Mouse (Mus musculus) liver, adult 2 months (tissue): ENCODE measurements at regions not wholly inside any gene's neighbourhood (a gene's known extent, or its start where the extent isn't known, plus 50 kb on each side); places are given as distances from the start of the nearest gene placed in this dataset.

ENCODE experiments used
- DNase-seq: peaks from one replicate; pipeline ENCODE4 v3.0.0-alpha.2; 2011; ENCODE audit warnings: low read depth, low spot score; ENCODE audit errors: extremely low read depth
- H3K27ac ChIP-seq: fragments of 200-500 bp; replicated peaks from 2 replicates; pipeline ENCODE4 v1.5.1; 2012; ENCODE audit warnings: low read depth, mild to moderate bottlenecking, control low read depth, inconsistent platforms, low read length; ENCODE audit not compliant: insufficient read depth
- H3K27me3 ChIP-seq: fragments of 200-500 bp; 2 replicates; pipeline ENCODE4 v1.6.1; 2012; ENCODE audit warnings: mild to moderate bottlenecking, moderate library complexity, low read length, inconsistent platforms; ENCODE audit not compliant: control insufficient read depth, insufficient read depth
- H3K36me3 ChIP-seq: fragments of 200-500 bp; 2 replicates; pipeline ENCODE4 v1.6.1; 2012; ENCODE audit warnings: low read length, inconsistent platforms; ENCODE audit not compliant: control insufficient read depth, insufficient read depth
- H3K4me1 ChIP-seq: fragments of 200-500 bp; 2 replicates; pipeline ENCODE4 v1.6.1; 2011; ENCODE audit warnings: low read length; ENCODE audit not compliant: control insufficient read depth, insufficient read depth
- H3K4me3 ChIP-seq: fragments of 200-500 bp; 2 replicates; pipeline ENCODE4 v1.5.1; 2011; ENCODE audit warnings: low read depth, mild to moderate bottlenecking, control low read depth, low read length, moderate library complexity; ENCODE audit not compliant: insufficient read depth
- H3K79me2 ChIP-seq: fragments of 200-500 bp; 2 replicates; pipeline ENCODE4 v1.6.1; 2012; ENCODE audit warnings: inconsistent platforms, mild to moderate bottlenecking, low read length, moderate library complexity; ENCODE audit not compliant: control insufficient read depth, insufficient read depth
- H3K9ac ChIP-seq: fragments of 200-500 bp; 2 replicates; pipeline ENCODE4 v1.6.1; 2012; ENCODE audit warnings: low read depth, mild to moderate bottlenecking, control low read depth, inconsistent platforms, low read length
- CTCF ChIP-seq: fragments of 200-500 bp; IDR thresholded peaks from 2 replicates; pipeline ENCODE4 v1.5.1; 2011; ENCODE audit warnings: low read depth, low read length, control low read depth
- POLR2A ChIP-seq: fragments of 200-500 bp; IDR thresholded peaks from 2 replicates; pipeline ENCODE4 v1.6.1; 2011; ENCODE audit warnings: low read length, control low read depth; ENCODE audit not compliant: insufficient read depth; ENCODE audit errors: extremely low read depth
- WGBS: fragments of 180-500 bp; shearing (Covaris S2); methylation state at CpG from one replicate; pipeline ENCODE4 v1.1.7; 2018; 5-methylcytosine and 5-hydroxymethylcytosine counted together

- no peak for DNase-seq
- Histone ChIP-seq H3K4me1 (no peaks in the 10 kb centered on the region), H3K36me3 (no peaks in the 10 kb centered on the region), H3K27ac (no peak overlapping the region), H3K27me3 (no peaks in the 10 kb centered on the region), H3K9ac (no peak overlapping the region), H3K4me3 (no peak overlapping the region), H3K79me2 (no peaks in the 10 kb centered on the region)
- TF ChIP-seq POLR2A (no peak), CTCF (no peak)
Measured at GRCm38 (mm10) chr7:125191313-125191712, 253.2 kb upstream of the Kdm8 start.

- H3K27ac ChIP-seq = no peak overlapping the region
- 69% methylated on average over 6 of the region's 6 CpGs for WGBS
- no peak overlapping the region for H3K9ac ChIP-seq
- no peaks in the 10 kb centered on the region for H3K27me3 ChIP-seq
- no peak overlapping the region for H3K4me3 ChIP-seq
- H3K36me3 ChIP-seq = no peaks in the 10 kb centered on the region
- no peaks in the 10 kb centered on the region for H3K79me2 ChIP-seq
- no peak for DNase-seq
- TF ChIP-seq POLR2A (no peak), CTCF (no peak)
- H3K4me1 ChIP-seq = no peaks in the 10 kb centered on the region
Measured at GRCm38 (mm10) chr7:125211346-125211973, 233.0 kb upstream of the Kdm8 start.

- Histone ChIP-seq H3K4me1 (no peaks in the 10 kb centered on the region), H3K9ac (no peak overlapping the region), H3K36me3 (no peaks in the 10 kb centered on the region), H3K27ac (no peak overlapping the region), H3K79me2 (no peaks in the 10 kb centered on the region), H3K4me3 (no peak overlapping the region), H3K27me3 (no peaks in the 10 kb centered on the region)
- TF ChIP-seq POLR2A (no peak), CTCF (no peak)
- WGBS = 67% methylated on average over 6 of the region's 6 CpGs
- no peak for DNase-seq
Measured at GRCm38 (mm10) chr7:125214036-125214435, 230.4 kb upstream of the Kdm8 start.

GRCm38 (mm10) chr7:125217630-125218029, 226.8 kb upstream of the Kdm8 start:
- Histone ChIP-seq H3K36me3 (no peaks in the 10 kb centered on the region), H3K27me3 (no peaks in the 10 kb centered on the region), H3K4me3 (no peak overlapping the region), H3K9ac (no peak overlapping the region), H3K79me2 (no peaks in the 10 kb centered on the region), H3K27ac (no peak overlapping the region), H3K4me1 (no peaks in the 10 kb centered on the region)
- DNase-seq = no peak
- 89% methylated on average over 4 of the region's 4 CpGs for WGBS
- TF ChIP-seq POLR2A (no peak), CTCF (no peak)

- WGBS = 90% methylated on average over 1 of the region's 1 CpGs
Measured at GRCm38 (mm10) chr7:125222684-125223083, 221.8 kb upstream of the Kdm8 start.

GRCm38 (mm10) chr7:125234911-125235310, 209.6 kb upstream of the Kdm8 start:
- H3K27ac ChIP-seq = no peak overlapping the region
- H3K9ac ChIP-seq = no peak overlapping the region
- DNase-seq = no peak
- H3K4me3 ChIP-seq = no peak overlapping the region
- no peaks in the 10 kb centered on the region for H3K27me3 ChIP-seq
- no peaks in the 10 kb centered on the region for H3K36me3 ChIP-seq
- TF ChIP-seq CTCF (no peak), POLR2A (no peak)
- WGBS = 71% methylated on average over 7 of the region's 7 CpGs
- H3K4me1 ChIP-seq = peaks cover 7% of the 10 kb centered on the region
- no peaks in the 10 kb centered on the region for H3K79me2 ChIP-seq

More at GRCm38 (mm10) chr7:125222684-125223083, 221.8 kb upstream of the Kdm8 start:
- no peak overlapping the region for H3K27ac ChIP-seq
- H3K4me1 ChIP-seq = no peaks in the 10 kb centered on the region
- no peaks in the 10 kb centered on the region for H3K79me2 ChIP-seq
- H3K9ac ChIP-seq = no peak overlapping the region
- no peaks in the 10 kb centered on the region for H3K36me3 ChIP-seq
- TF ChIP-seq POLR2A (no peak), CTCF (no peak)
- H3K27me3 ChIP-seq = no peaks in the 10 kb centered on the region
- no peak for DNase-seq
- H3K4me3 ChIP-seq = no peak overlapping the region
